Mouse (Mus musculus): ENCODE measurements around the gene Atrnl1. TPM values are rescaled to one million over a fixed set of nuclear protein-coding genes. Genes with fewer than 3 reads are reported as not detected.

The Atrnl1 gene
- polyA plus RNA-seq, 1 experiment, result 9.0 TPM

DNA sequence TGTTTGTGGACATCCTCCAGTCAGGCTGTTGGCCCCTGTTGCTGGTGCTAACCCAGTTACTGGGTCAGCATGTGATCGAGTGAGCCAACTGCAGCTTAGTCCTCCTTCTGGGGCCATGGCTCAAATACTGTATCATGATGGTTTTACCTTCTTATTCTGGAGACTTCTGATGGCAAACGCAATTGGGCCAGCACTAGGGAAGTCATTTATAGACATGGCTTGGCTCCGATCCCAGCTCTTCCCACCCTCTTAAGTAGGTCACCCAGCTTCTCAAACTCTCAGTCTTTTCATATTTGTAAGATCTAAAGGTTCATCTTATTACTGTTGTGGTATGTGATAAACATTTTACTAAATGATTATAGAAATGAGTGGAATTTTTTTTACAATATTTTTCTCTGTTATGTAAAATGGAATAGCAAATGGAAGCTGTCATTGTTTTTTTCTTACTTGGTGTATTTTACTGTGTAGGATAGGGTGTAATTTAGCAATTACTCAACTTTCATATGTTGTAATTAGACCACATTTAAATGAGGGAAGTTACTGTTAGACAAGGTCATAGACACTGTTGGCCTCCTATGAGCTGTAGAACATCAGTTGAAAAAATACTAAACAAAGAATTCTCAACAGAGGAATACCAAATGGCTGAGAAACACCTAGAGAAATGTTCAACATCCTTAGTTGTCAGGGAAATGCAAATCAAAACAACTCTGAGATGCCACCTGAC, 171.7 kb downstream of the Atrnl1 start:
- H3K27me3 ChIP-seq (ENCODE audit: control insufficient read depth, insufficient read depth, low read length), result no peaks in the 10 kb centered on the region
- TF ChIP-seq CTCF (IDR thresholded peaks at IDR 0.05; ENCODE audit: extremely low read depth, insufficient read length, insufficient replicate concordance, low read depth, low read length), result no peak
- TF ChIP-seq POLR2A (IDR thresholded peaks at IDR 0.05; ENCODE audit: low read depth, low read length), result no peak
- H3K36me3 ChIP-seq (ENCODE audit: control insufficient read depth, insufficient read depth, low read length), result peaks cover 3% of the 10 kb centered on the region; the same call in 1 of the 2 replicates
- H3K27ac ChIP-seq (ENCODE audit: insufficient read depth, low read depth, low read length), result no peak overlapping the region
- no peak overlapping the region for H3K4me3 ChIP-seq (ENCODE audit: low read depth, low read length)
- WGBS, result 78% methylated on average over 3 of the region's 3 CpGs
- H3K4me1 ChIP-seq (ENCODE audit: control insufficient read depth, insufficient read depth, insufficient read length, low read length), result no peaks in the 10 kb centered on the region

DNA sequence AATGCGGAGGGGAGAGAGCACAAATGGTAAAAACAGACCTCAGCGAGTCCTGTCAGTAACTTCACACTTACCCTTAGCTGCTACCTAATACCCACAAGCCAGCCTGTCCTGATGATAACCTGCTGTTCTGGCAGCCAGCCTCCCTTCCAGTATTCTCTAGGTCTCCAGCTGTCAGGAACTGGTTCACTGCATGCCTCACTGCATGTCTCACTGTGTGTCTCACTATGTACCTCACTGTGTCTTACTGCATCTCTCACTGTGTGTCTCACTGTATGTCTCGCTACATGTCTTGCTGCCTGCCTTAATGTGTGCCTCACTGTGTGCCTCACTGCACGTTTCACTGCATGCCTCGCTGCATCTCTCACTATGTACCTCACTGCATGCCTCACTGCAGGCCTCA, 175.9 kb downstream of the Atrnl1 start:
- Histone ChIP-seq H3K4me3 (ENCODE audit: low read depth, low read length) (no peak overlapping the region), H3K36me3 (ENCODE audit: control insufficient read depth, insufficient read depth, low read length) (peaks cover 4% of the 10 kb centered on the region; the same call in 1 of the 2 replicates), H3K27me3 (ENCODE audit: control insufficient read depth, insufficient read depth, low read length) (no peaks in the 10 kb centered on the region), H3K4me1 (ENCODE audit: control insufficient read depth, insufficient read depth, insufficient read length, low read length) (no peaks in the 10 kb centered on the region), H3K27ac (ENCODE audit: insufficient read depth, low read depth, low read length) (no peak overlapping the region)
- 92% methylated on average over 5 of the region's 5 CpGs for WGBS
- TF ChIP-seq POLR2A (IDR thresholded peaks at IDR 0.05; ENCODE audit: low read depth, low read length) (no peak), CTCF (IDR thresholded peaks at IDR 0.05; ENCODE audit: extremely low read depth, insufficient read length, insufficient replicate concordance, low read depth, low read length) (no peak)

GRCm38 (mm10) chr19:57802207-57802606, 191.4 kb downstream of the Atrnl1 start:
- 60% methylated on average over 9 of the region's 9 CpGs for WGBS
- no peaks in the 10 kb centered on the region for H3K27me3 ChIP-seq (ENCODE audit: control insufficient read depth, insufficient read depth, low read length)

GRCm38 (mm10) chr19:57802771-57803482, 192.1 kb downstream of the Atrnl1 start:
- WGBS, result 58% methylated on average over 14 of the region's 14 CpGs
- TF ChIP-seq CTCF (IDR thresholded peaks at IDR 0.05; ENCODE audit: extremely low read depth, insufficient read length, insufficient replicate concordance, low read depth, low read length) (no peak), POLR2A (IDR thresholded peaks at IDR 0.05; ENCODE audit: low read depth, low read length) (no peak)
- Histone ChIP-seq H3K27ac (ENCODE audit: insufficient read depth, low read depth, low read length) (no peak overlapping the region), H3K27me3 (ENCODE audit: control insufficient read depth, insufficient read depth, low read length) (no peaks in the 10 kb centered on the region), H3K4me3 (ENCODE audit: low read depth, low read length) (no peak overlapping the region), H3K36me3 (ENCODE audit: control insufficient read depth, insufficient read depth, low read length) (0 out of 2 replicates have a peak, but pooled peaks cover 3% of the 10 kb centered on the region), H3K4me1 (ENCODE audit: control insufficient read depth, insufficient read depth, insufficient read length, low read length) (no peaks in the 10 kb centered on the region; the same call in 1 of the 2 replicates)

More at GRCm38 (mm10) chr19:57802207-57802606, 191.4 kb downstream of the Atrnl1 start:
- Histone ChIP-seq H3K4me1 (ENCODE audit: control insufficient read depth, insufficient read depth, insufficient read length, low read length) (no peaks in the 10 kb centered on the region; the same call in 1 of the 2 replicates), H3K4me3 (ENCODE audit: low read depth, low read length) (no peak overlapping the region), H3K27ac (ENCODE audit: insufficient read depth, low read depth, low read length) (no peak overlapping the region), H3K36me3 (ENCODE audit: control insufficient read depth, insufficient read depth, low read length) (peaks cover 4% of the 10 kb centered on the region; the same call in 1 of the 2 replicates)
- TF ChIP-seq POLR2A (IDR thresholded peaks at IDR 0.05; ENCODE audit: low read depth, low read length) (no peak), CTCF (IDR thresholded peaks at IDR 0.05; ENCODE audit: extremely low read depth, insufficient read length, insufficient replicate concordance, low read depth, low read length) (no peak)

GRCm38 (mm10) chr19:57803483-57803820, 192.6 kb downstream of the Atrnl1 start:
- Histone ChIP-seq H3K36me3 (ENCODE audit: control insufficient read depth, insufficient read depth, low read length) (0 out of 2 replicates have a peak, but pooled peaks cover 2% of the 10 kb centered on the region), H3K4me3 (ENCODE audit: low read depth, low read length) (no peak overlapping the region), H3K27me3 (ENCODE audit: control insufficient read depth, insufficient read depth, low read length) (no peaks in the 10 kb centered on the region), H3K4me1 (ENCODE audit: control insufficient read depth, insufficient read depth, insufficient read length, low read length) (no peaks in the 10 kb centered on the region; the same call in 1 of the 2 replicates), H3K27ac (ENCODE audit: insufficient read depth, low read depth, low read length) (no peak overlapping the region)
- WGBS, result 27% methylated on average over 3 of the region's 3 CpGs
- TF ChIP-seq CTCF (IDR thresholded peaks at IDR 0.05; ENCODE audit: extremely low read depth, insufficient read length, insufficient replicate concordance, low read depth, low read length) (no peak), POLR2A (IDR thresholded peaks at IDR 0.05; ENCODE audit: low read depth, low read length) (no peak)

- H3K36me3 ChIP-seq (ENCODE audit: control insufficient read depth, insufficient read depth, low read length), result no peaks in the 10 kb centered on the region
- H3K4me1 ChIP-seq (ENCODE audit: control insufficient read depth, insufficient read depth, insufficient read length, low read length), result no peaks in the 10 kb centered on the region; the same call in 1 of the 2 replicates
- no peak for TF ChIP-seq POLR2A (IDR thresholded peaks at IDR 0.05; ENCODE audit: low read depth, low read length)
- TF ChIP-seq CTCF (IDR thresholded peaks at IDR 0.05; ENCODE audit: extremely low read depth, insufficient read length, insufficient replicate concordance, low read depth, low read length), result no peak
- no peak overlapping the region for H3K4me3 ChIP-seq (ENCODE audit: low read depth, low read length)
- H3K27me3 ChIP-seq (ENCODE audit: control insufficient read depth, insufficient read depth, low read length), result no peaks in the 10 kb centered on the region
- whole genome bisulfite sequencing, result 79% methylated on average over 2 of the region's 2 CpGs
- H3K27ac ChIP-seq (ENCODE audit: insufficient read depth, low read depth, low read length), result no peak overlapping the region
Measured at GRCm38 (mm10) chr19:57808363-57808762, 197.5 kb downstream of the Atrnl1 start.

DNA sequence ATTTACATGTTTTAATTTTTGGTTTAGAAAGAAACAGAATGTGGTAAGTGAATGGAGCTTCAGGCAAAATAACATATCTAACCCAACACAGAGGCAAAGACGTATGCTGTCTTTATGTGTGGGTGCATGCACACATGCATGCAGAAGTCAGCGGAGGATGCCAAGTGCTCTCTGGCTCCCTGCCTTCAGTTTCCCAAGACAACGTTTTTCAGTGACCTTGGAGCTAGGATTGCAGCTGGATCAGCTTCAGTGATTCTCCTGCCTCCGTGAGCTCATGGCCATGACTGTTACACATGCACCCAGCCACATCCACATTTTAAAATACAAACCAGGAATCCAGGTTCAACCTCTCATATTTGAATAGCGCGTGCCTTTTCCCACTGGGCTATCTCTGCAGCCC, 203.5 kb downstream of the Atrnl1 start:
- H3K27me3 ChIP-seq (ENCODE audit: control insufficient read depth, insufficient read depth, low read length), result no peaks in the 10 kb centered on the region
- H3K4me1 ChIP-seq (ENCODE audit: control insufficient read depth, insufficient read depth, insufficient read length, low read length), result no peaks in the 10 kb centered on the region; the same call in 1 of the 2 replicates
- peaks cover 3% of the 10 kb centered on the region; the same call in 1 of the 2 replicates for H3K36me3 ChIP-seq (ENCODE audit: control insufficient read depth, insufficient read depth, low read length)
- no peak overlapping the region for H3K27ac ChIP-seq (ENCODE audit: insufficient read depth, low read depth, low read length)
- H3K4me3 ChIP-seq (ENCODE audit: low read depth, low read length), result no peak overlapping the region
- no peak for TF ChIP-seq POLR2A (IDR thresholded peaks at IDR 0.05; ENCODE audit: low read depth, low read length)
- TF ChIP-seq CTCF (IDR thresholded peaks at IDR 0.05; ENCODE audit: extremely low read depth, insufficient read length, insufficient replicate concordance, low read depth, low read length), result no peak
- 79% methylated on average over 6 of the region's 6 CpGs for WGBS

Data from small intestine, adult 2 months (tissue).